Mouse (Mus musculus) retina, postnatal 7 days (tissue): ENCODE measurements around the gene Zfp277.

Experiments
- DNase-seq: peaks from one replicate; pipeline ENCODE4 v3.0.0-alpha.2; 2012; ENCODE audit warnings: low read depth, low spot score

Zfp277 gene

GRCm38 (mm10) chr12:40378621-40379537 lies 66.8 kb downstream of the Zfp277 start:
- DNase-seq, result no peak

GRCm38 (mm10) chr12:40351879-40352278 lies 93.8 kb downstream of the Zfp277 start:
- DNase-seq, result no peak

GRCm38 (mm10) chr12:40348251-40348650 lies 97.5 kb downstream of the Zfp277 start:
- no peak for DNase-seq

- no peak for DNase-seq
Measured at GRCm38 (mm10) chr12:40347060-40347698, 98.5 kb downstream of the Zfp277 start.

- DNase-seq, result no peak
Measured at GRCm38 (mm10) chr12:40341443-40341842, 104.3 kb downstream of the Zfp277 start.

GRCm38 (mm10) chr12:40335303-40335702 lies 110.4 kb downstream of the Zfp277 start:
- DNase-seq, result no peak

GRCm38 (mm10) chr12:40331467-40331866 lies 114.2 kb downstream of the Zfp277 start:
- no peak for DNase-seq

GRCm38 (mm10) chr12:40327012-40327660 lies 118.6 kb downstream of the Zfp277 start:
- DNase-seq, result no peak

- no peak for DNase-seq
Measured at GRCm38 (mm10) chr12:40325582-40325981, 120.1 kb downstream of the Zfp277 start.

- DNase-seq, result peak; percentile 42
Measured at GRCm38 (mm10) chr12:40324819-40325218, 120.9 kb downstream of the Zfp277 start.

GRCm38 (mm10) chr12:40315146-40315545 lies 130.6 kb downstream of the Zfp277 start:
- no peak for DNase-seq

GRCm38 (mm10) chr12:40303960-40304359 lies 141.7 kb downstream of the Zfp277 start:
- DNase-seq, result no peak

- DNase-seq, result no peak
Measured at GRCm38 (mm10) chr12:40298636-40299035, 147.1 kb downstream of the Zfp277 start.

- DNase-seq, result no peak
Measured at GRCm38 (mm10) chr12:40286539-40286938, 159.2 kb downstream of the Zfp277 start.

- DNase-seq, result no peak
Measured at GRCm38 (mm10) chr12:40280596-40281325, 164.9 kb downstream of the Zfp277 start.

GRCm38 (mm10) chr12:40277581-40277980 lies 168.1 kb downstream of the Zfp277 start:
- DNase-seq, result no peak

- DNase-seq, result no peak
Measured at GRCm38 (mm10) chr12:40274931-40275330, 170.8 kb downstream of the Zfp277 start.

GRCm38 (mm10) chr12:40273339-40273738 lies 172.4 kb downstream of the Zfp277 start:
- no peak for DNase-seq

GRCm38 (mm10) chr12:40272710-40273109 lies 173.0 kb downstream of the Zfp277 start:
- DNase-seq, result no peak

GRCm38 (mm10) chr12:40268313-40268712 lies 177.4 kb downstream of the Zfp277 start:
- DNase-seq, result no peak
